Mouse (Mus musculus) midbrain, embryonic 11.5 days (tissue): Measurements from ENCODE around the gene Slc24a2. TPM values are rescaled to one million over a fixed set of nuclear protein-coding genes. Genes with fewer than 3 reads are reported as not detected.

Experiments used
- ATAC-seq: fragments of 200-750 bp; cut with Nextera tagmentation; 2 replicates; pipeline ENCODE4 v1.8.0; 2017; ENCODE audit warnings: moderate TSS enrichment, moderate library complexity; ENCODE audit not compliant: low FRiP score
- DNase-seq: peaks from one replicate; pipeline ENCODE4 v3.0.0; 2015; ENCODE audit warnings: low spot score; ENCODE audit errors: missing footprints
- H3K27ac ChIP-seq: fragments of 300-500 bp; sonication (generic); 2 replicates; pipeline ENCODE4 v1.5.1; 2014; ENCODE audit warnings: low read depth, low read length
- H3K27me3 ChIP-seq: fragments of 300-500 bp; sonication (generic); 2 replicates; pipeline ENCODE4 v1.6.1; 2014; ENCODE audit warnings: mild to moderate bottlenecking, low read length, moderate library complexity, mixed read lengths; ENCODE audit not compliant: control insufficient read depth, insufficient read depth
- H3K36me3 ChIP-seq: fragments of 300-500 bp; sonication (generic); 2 replicates; pipeline ENCODE4 v1.6.1; 2014; ENCODE audit warnings: mild to moderate bottlenecking, low read length, moderate library complexity, mixed read lengths; ENCODE audit not compliant: control insufficient read depth, insufficient read depth
- H3K4me1 ChIP-seq: fragments of 300-500 bp; sonication (generic); 2 replicates; pipeline ENCODE4 v1.6.1; 2014; ENCODE audit warnings: low read length; ENCODE audit not compliant: control insufficient read depth, insufficient read depth
- H3K4me2 ChIP-seq: fragments of 300-500 bp; sonication (generic); 2 replicates; pipeline ENCODE4 v1.6.1; 2014; ENCODE audit warnings: mild to moderate bottlenecking, moderate library complexity
- H3K4me3 ChIP-seq: fragments of 300-500 bp; sonication (generic); 2 replicates; pipeline ENCODE4 v1.5.1; 2014; ENCODE audit warnings: low read depth, low read length
- H3K9ac ChIP-seq: fragments of 300-500 bp; sonication (generic); 2 replicates; pipeline ENCODE4 v1.6.1; 2014; ENCODE audit warnings: low read length
- H3K9me3 ChIP-seq: fragments of 300-500 bp; sonication (generic); 2 replicates; pipeline ENCODE4 v1.6.1; 2016; ENCODE audit warnings: low read length; ENCODE audit not compliant: control insufficient read depth
- WGBS: fragments of 180-500 bp; shearing (Covaris S2); extraction: QIAGEN DNeasy Blood & Tissue Kit; methylation state at CpG from one replicate; pipeline ENCODE4 v1.1.7; 2014; 5-methylcytosine and 5-hydroxymethylcytosine counted together
- polyA plus RNA-seq: library from polyadenylated mRNA; unstranded; fragments of >200 nt; fragmentation: Nextera tagmentation; extraction: Ambion mirVana; gene quantifications from 2 replicates; pipeline ENCODE4 v1.2.1, GENCODE M21; 2014

The Slc24a2 gene
- polyA plus RNA-seq, 1 experiment from 2014 or later: 0.87 TPM

- no peaks in the 10 kb centered on the region for H3K4me1 ChIP-seq
- 88% methylated on average over 5 of the region's 5 CpGs for WGBS
- no peaks in the 10 kb centered on the region for H3K36me3 ChIP-seq
Observed at GRCm38 (mm10) chr4:86977272-86977671, 253.0 kb downstream of the Slc24a2 start.

GRCm38 (mm10) chr4:86957576-86958411 lies 272.5 kb downstream of the Slc24a2 start:
- Histone ChIP-seq H3K4me3 (no peak overlapping the region), H3K4me2 (no peak overlapping the region), H3K27me3 (no peaks in the 10 kb centered on the region), H3K4me1 (no peaks in the 10 kb centered on the region), H3K27ac (no peak overlapping the region), H3K9ac (no peak overlapping the region), H3K36me3 (no peaks in the 10 kb centered on the region), H3K9me3 (no peaks in the 10 kb centered on the region)
- DNase-seq (peak; percentile 95), ATAC-seq (peak; percentile 76)
- WGBS: 48% methylated on average over 14 of the region's 14 CpGs

More at GRCm38 (mm10) chr4:86977272-86977671, 253.0 kb downstream of the Slc24a2 start:
- no peaks in the 10 kb centered on the region for H3K9me3 ChIP-seq
- H3K4me3 ChIP-seq: no peak overlapping the region
- no peaks in the 10 kb centered on the region for H3K27me3 ChIP-seq
- ATAC-seq (no peak), DNase-seq (peak; percentile 53)
- H3K4me2 ChIP-seq: no peak overlapping the region
- no peak overlapping the region for H3K27ac ChIP-seq
- no peak overlapping the region for H3K9ac ChIP-seq

GRCm38 (mm10) chr4:86955448-86955847 lies 274.8 kb downstream of the Slc24a2 start:
- Histone ChIP-seq H3K9me3 (no peaks in the 10 kb centered on the region), H3K27ac (no peak overlapping the region), H3K36me3 (no peaks in the 10 kb centered on the region), H3K9ac (no peak overlapping the region), H3K4me1 (no peaks in the 10 kb centered on the region), H3K4me3 (no peak overlapping the region), H3K4me2 (no peak overlapping the region), H3K27me3 (no peaks in the 10 kb centered on the region)
- no peak for ATAC-seq
- WGBS: 84% methylated on average over 4 of the region's 4 CpGs
- DNase-seq: no peak

GRCm38 (mm10) chr4:86953519-86953918 lies 276.8 kb downstream of the Slc24a2 start:
- Histone ChIP-seq H3K4me1 (no peaks in the 10 kb centered on the region), H3K4me3 (no peak overlapping the region), H3K36me3 (no peaks in the 10 kb centered on the region), H3K27ac (no peak overlapping the region), H3K9me3 (no peaks in the 10 kb centered on the region), H3K27me3 (no peaks in the 10 kb centered on the region), H3K4me2 (no peak overlapping the region), H3K9ac (no peak overlapping the region)
- peak; percentile 79 for DNase-seq
- WGBS: 56% methylated on average over 5 of the region's 5 CpGs
- peak; percentile 52; the same call in 1 of the 2 replicates for ATAC-seq

- H3K27ac ChIP-seq: no peak overlapping the region
- no peak overlapping the region for H3K4me2 ChIP-seq
- 96% methylated on average over 1 of the region's 1 CpGs for WGBS
- no peak overlapping the region for H3K9ac ChIP-seq
- no peaks in the 10 kb centered on the region for H3K9me3 ChIP-seq
- no peak for ATAC-seq
- H3K4me1 ChIP-seq: no peaks in the 10 kb centered on the region
- H3K36me3 ChIP-seq: no peaks in the 10 kb centered on the region
- no peak for DNase-seq
- H3K27me3 ChIP-seq: no peaks in the 10 kb centered on the region
- H3K4me3 ChIP-seq: no peak overlapping the region
Observed at GRCm38 (mm10) chr4:86948794-86949193, 281.5 kb downstream of the Slc24a2 start.

GRCm38 (mm10) chr4:86943296-86943695 lies 287.0 kb downstream of the Slc24a2 start:
- Histone ChIP-seq H3K36me3 (no peaks in the 10 kb centered on the region), H3K4me2 (no peak overlapping the region), H3K9ac (no peak overlapping the region), H3K27ac (no peak overlapping the region), H3K4me1 (no peaks in the 10 kb centered on the region), H3K27me3 (no peaks in the 10 kb centered on the region), H3K4me3 (no peak overlapping the region), H3K9me3 (no peaks in the 10 kb centered on the region)
- DNase-seq: no peak
- 43% methylated on average over 6 of the region's 6 CpGs for WGBS
- no peak for ATAC-seq

GRCm38 (mm10) chr4:86942656-86943055 lies 287.6 kb downstream of the Slc24a2 start:
- peak; percentile 60 for DNase-seq
- H3K27ac ChIP-seq: no peak overlapping the region
- no peaks in the 10 kb centered on the region for H3K36me3 ChIP-seq
- no peaks in the 10 kb centered on the region for H3K9me3 ChIP-seq
- H3K27me3 ChIP-seq: no peaks in the 10 kb centered on the region
- 87% methylated on average over 6 of the region's 6 CpGs for WGBS
- no peak overlapping the region for H3K9ac ChIP-seq
- H3K4me2 ChIP-seq: no peak overlapping the region
- no peak for ATAC-seq
- no peak overlapping the region for H3K4me3 ChIP-seq
- H3K4me1 ChIP-seq: no peaks in the 10 kb centered on the region

GRCm38 (mm10) chr4:86936706-86937105 lies 293.6 kb downstream of the Slc24a2 start:
- Histone ChIP-seq H3K4me2 (no peak overlapping the region), H3K27ac (no peak overlapping the region), H3K9me3 (no peaks in the 10 kb centered on the region), H3K9ac (no peak overlapping the region), H3K27me3 (no peaks in the 10 kb centered on the region), H3K4me1 (no peaks in the 10 kb centered on the region), H3K36me3 (no peaks in the 10 kb centered on the region), H3K4me3 (no peak overlapping the region)
- peak; percentile 54 for DNase-seq
- ATAC-seq: no peak
- WGBS: 86% methylated on average over 3 of the region's 3 CpGs

GRCm38 (mm10) chr4:86936217-86936616 lies 294.1 kb downstream of the Slc24a2 start:
- peak; percentile 69 for DNase-seq
- H3K27ac ChIP-seq: no peak overlapping the region
- H3K27me3 ChIP-seq: no peaks in the 10 kb centered on the region
- H3K9ac ChIP-seq: no peak overlapping the region
- no peaks in the 10 kb centered on the region for H3K4me1 ChIP-seq
- WGBS: 93% methylated on average over 9 of the region's 9 CpGs
- H3K9me3 ChIP-seq: no peaks in the 10 kb centered on the region
- no peaks in the 10 kb centered on the region for H3K36me3 ChIP-seq
- no peak overlapping the region for H3K4me2 ChIP-seq
- no peak overlapping the region for H3K4me3 ChIP-seq
- ATAC-seq: no peak
